Mouse (Mus musculus) intestine, embryonic 16.5 days (tissue): ENCODE measurements around the gene Ttll10. TPM values are rescaled to one million over a fixed set of nuclear protein-coding genes. Genes with fewer than 3 reads are reported as not detected.

ENCODE experiments used
- ATAC-seq: fragments of 200-750 bp; cut with Nextera tagmentation; 2 replicates; pipeline ENCODE4 v1.8.0; 2017; ENCODE audit warnings: moderate TSS enrichment, moderate library complexity
- H3K27ac ChIP-seq: fragments of 300-500 bp; sonication (generic); 2 replicates; pipeline ENCODE4 v1.5.1; 2014; ENCODE audit warnings: mild to moderate bottlenecking, low read length
- H3K27me3 ChIP-seq: fragments of 300-500 bp; sonication (generic); replicated peaks from 2 replicates; pipeline ENCODE4 v1.6.1; 2014; ENCODE audit warnings: low read length, control low read depth, mixed read lengths; ENCODE audit not compliant: control insufficient read depth, insufficient read depth
- H3K36me3 ChIP-seq: fragments of 300-500 bp; sonication (generic); 2 replicates; pipeline ENCODE4 v1.6.1; 2014; ENCODE audit warnings: low read length, control low read depth; ENCODE audit not compliant: control insufficient read depth, insufficient read depth
- H3K4me1 ChIP-seq: fragments of 300-500 bp; sonication (generic); 2 replicates; pipeline ENCODE4 v1.6.1; 2014; ENCODE audit warnings: low read length, control low read depth, mixed read lengths; ENCODE audit not compliant: control insufficient read depth, insufficient read depth
- H3K4me2 ChIP-seq: fragments of 300-500 bp; sonication (generic); 2 replicates; pipeline ENCODE4 v1.6.1; 2014; ENCODE audit warnings: low read depth, low read length, control low read depth
- H3K4me3 ChIP-seq: fragments of 300-500 bp; sonication (generic); 2 replicates; pipeline ENCODE4 v1.5.1; 2014; ENCODE audit warnings: mild to moderate bottlenecking, low read length
- H3K9ac ChIP-seq: fragments of 300-500 bp; sonication (generic); 2 replicates; pipeline ENCODE4 v1.6.1; 2014; ENCODE audit warnings: low read depth, low read length
- H3K9me3 ChIP-seq: fragments of 300-500 bp; sonication (generic); 2 replicates; pipeline ENCODE4 v1.6.1; 2016; ENCODE audit warnings: low read length, control low read depth; ENCODE audit not compliant: control insufficient read depth
- WGBS: fragments of 180-500 bp; shearing (Covaris S2); extraction: QIAGEN DNeasy Blood & Tissue Kit; methylation state at CpG from one replicate; pipeline ENCODE4 v1.1.7; 2014; 5-methylcytosine and 5-hydroxymethylcytosine counted together
- polyA plus RNA-seq: library from polyadenylated mRNA; unstranded; fragments of >200 nt; fragmentation: Nextera tagmentation; extraction: Ambion mirVana; gene quantifications from 2 replicates; pipeline ENCODE4 v1.2.1, GENCODE M21; 2015

Ttll10 gene
- polyA plus RNA-seq, 1 experiment from 2014 or later, result 4.2 TPM

DNA sequence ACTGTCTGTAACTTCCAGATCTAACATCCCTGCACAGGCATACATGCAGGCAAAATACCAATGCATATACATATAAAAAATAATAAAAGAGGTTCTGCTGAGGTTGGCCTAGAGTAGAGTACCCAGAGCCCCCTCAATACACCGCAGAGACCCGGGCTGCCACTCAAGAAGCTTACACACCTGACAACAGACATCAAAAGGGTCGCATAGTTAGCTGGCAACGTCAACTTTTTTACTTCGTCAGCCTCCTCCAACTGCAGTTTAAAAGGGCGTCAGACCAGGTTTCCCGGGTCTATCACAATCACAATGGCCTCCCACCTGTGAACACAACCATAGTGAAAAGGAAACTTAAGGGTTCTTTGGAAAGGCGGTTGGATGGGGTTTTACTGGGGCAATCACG is 35.7 kb downstream of the Ttll10 start:
- ATAC-seq, result no peak
- Histone ChIP-seq H3K9me3 (no peaks in the 10 kb centered on the region), H3K9ac (no peak overlapping the region), H3K36me3 (peaks cover 2% of the 10 kb centered on the region; the same call in 1 of the 2 replicates), H3K4me2 (no peak overlapping the region), H3K27ac (no peak overlapping the region), H3K4me3 (no peak overlapping the region), H3K27me3 (no peaks in the 10 kb centered on the region), H3K4me1 (no peaks in the 10 kb centered on the region)
- 85% methylated on average over 9 of the region's 9 CpGs for WGBS

DNA sequence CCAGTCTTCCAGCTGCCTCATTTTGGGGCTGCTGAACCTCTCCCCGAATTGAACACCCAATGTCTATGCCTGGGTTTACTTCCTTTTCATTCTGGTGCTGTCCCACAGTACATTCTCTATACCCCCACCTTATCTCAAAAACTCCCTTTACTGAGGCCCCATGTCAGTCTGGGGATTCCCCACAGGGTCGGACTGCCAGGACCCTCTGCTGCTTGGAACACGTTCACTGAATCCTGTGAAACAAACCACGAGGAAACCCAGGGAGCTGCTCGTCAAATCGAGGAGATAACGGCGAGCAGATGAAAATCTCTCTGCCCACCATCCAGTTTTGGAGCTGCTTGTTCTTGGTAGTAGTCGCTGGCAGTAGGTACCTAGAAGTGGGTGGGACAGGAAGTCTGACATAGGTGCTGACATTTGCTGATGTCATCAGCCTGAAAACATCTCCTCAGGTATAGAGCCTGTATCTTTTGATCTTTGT is 37.2 kb downstream of the Ttll10 start:
- Histone ChIP-seq H3K4me2 (no peak overlapping the region), H3K36me3 (no peaks in the 10 kb centered on the region), H3K27ac (no peak overlapping the region), H3K27me3 (no peaks in the 10 kb centered on the region), H3K4me3 (no peak overlapping the region), H3K9ac (no peak overlapping the region), H3K9me3 (no peaks in the 10 kb centered on the region), H3K4me1 (no peaks in the 10 kb centered on the region)
- ATAC-seq, result no peak; the same call in 1 of the 2 replicates
- 63% methylated on average over 9 of the region's 9 CpGs for WGBS

- WGBS, result 65% methylated on average over 3 of the region's 3 CpGs
- Histone ChIP-seq H3K4me1 (no peaks in the 10 kb centered on the region), H3K4me3 (no peak overlapping the region), H3K4me2 (no peak overlapping the region), H3K36me3 (no peaks in the 10 kb centered on the region), H3K9ac (no peak overlapping the region), H3K9me3 (no peaks in the 10 kb centered on the region), H3K27ac (no peak overlapping the region), H3K27me3 (no peaks in the 10 kb centered on the region)
- ATAC-seq, result no peak
Measured at GRCm38 (mm10) chr4:156021381-156021780, 37.8 kb downstream of the Ttll10 start.

GRCm38 (mm10) chr4:156019771-156020170 is 39.4 kb downstream of the Ttll10 start:
- no peaks in the 10 kb centered on the region for H3K9me3 ChIP-seq
- H3K27me3 ChIP-seq, result no peaks in the 10 kb centered on the region
- no peaks in the 10 kb centered on the region for H3K4me1 ChIP-seq
- no peak for ATAC-seq
- H3K27ac ChIP-seq, result no peak overlapping the region
- no peak overlapping the region for H3K9ac ChIP-seq
- 90% methylated on average over 12 of the region's 12 CpGs for WGBS
- no peak overlapping the region for H3K4me3 ChIP-seq
- no peaks in the 10 kb centered on the region for H3K36me3 ChIP-seq
- no peak overlapping the region for H3K4me2 ChIP-seq

GRCm38 (mm10) chr4:156014436-156014835 is 44.8 kb downstream of the Ttll10 start:
- H3K4me3 ChIP-seq, result no peak overlapping the region
- H3K9ac ChIP-seq, result no peak overlapping the region
- ATAC-seq, result no peak
- H3K4me2 ChIP-seq, result no peak overlapping the region
- no peaks in the 10 kb centered on the region for H3K4me1 ChIP-seq
- H3K9me3 ChIP-seq, result no peaks in the 10 kb centered on the region
- no peaks in the 10 kb centered on the region for H3K27me3 ChIP-seq
- no peak overlapping the region for H3K27ac ChIP-seq
- peaks cover 13% of the 10 kb centered on the region for H3K36me3 ChIP-seq
- 87% methylated on average over 2 of the region's 2 CpGs for WGBS

DNA sequence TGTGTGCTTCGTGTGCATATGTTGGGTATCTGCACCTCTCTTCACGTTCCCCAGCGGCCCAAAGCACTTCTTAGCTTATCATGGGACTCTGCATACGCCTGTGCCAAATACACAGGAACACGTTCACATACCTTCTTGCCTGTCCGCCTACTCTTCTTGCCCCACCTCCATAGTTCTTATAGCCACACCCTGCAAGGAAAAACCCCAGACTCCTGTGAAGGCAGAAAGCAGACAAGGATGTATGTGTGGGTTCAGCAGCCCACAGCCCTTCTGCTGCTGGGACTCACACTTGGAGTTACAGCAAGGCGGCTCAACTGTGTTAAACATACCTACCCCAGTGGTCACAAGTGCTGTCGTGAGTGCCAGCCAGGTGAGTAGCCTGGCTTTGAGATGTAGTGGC is 45.6 kb downstream of the Ttll10 start, which contains the start of gene Tnfrsf4:
Gene Tnfrsf4, plus strand, starts transcription at position 207 of the 400 bp plus-strand sequence.
- no peak; the same call in 1 of the 2 replicates for ATAC-seq
- H3K4me1 ChIP-seq, result no peaks in the 10 kb centered on the region
- no peak within 1 kb of the TSS for H3K4me2 ChIP-seq
- no peak within 1 kb of the TSS for H3K27ac ChIP-seq
- no peak within 1 kb of the TSS for H3K4me3 ChIP-seq
- H3K9me3 ChIP-seq, result no peaks in the 10 kb centered on the region
- 82% methylated on average over 8 of the region's 8 CpGs for WGBS
- H3K27me3 ChIP-seq, result no peaks in the 10 kb centered on the region
- H3K36me3 ChIP-seq, result peaks cover 20% of the 10 kb centered on the region
- H3K9ac ChIP-seq, result no peak within 1 kb of the TSS

DNA sequence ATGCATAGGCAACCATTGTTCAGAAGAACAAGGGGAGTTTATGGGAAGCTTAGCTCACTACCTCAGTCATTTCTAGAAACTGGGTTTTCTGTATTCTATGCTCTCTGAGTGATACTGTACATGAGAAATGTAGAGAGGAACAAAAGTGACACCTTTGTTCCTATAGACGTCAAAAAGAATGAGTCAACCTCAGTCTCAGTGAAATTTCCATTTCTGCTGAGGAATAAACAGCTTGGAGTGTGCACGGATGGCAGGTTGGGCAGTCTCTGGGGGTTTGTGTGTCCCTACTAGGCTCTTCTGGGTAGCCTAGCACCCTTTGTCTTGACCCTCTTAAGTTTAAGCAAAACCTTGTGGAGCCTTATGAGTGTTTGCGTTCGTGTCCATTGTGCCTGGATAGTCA is 50.8 kb downstream of the Ttll10 start:
- no peak for ATAC-seq
- no peaks in the 10 kb centered on the region for H3K9me3 ChIP-seq
- WGBS, result 94% methylated on average over 4 of the region's 4 CpGs
- H3K36me3 ChIP-seq, result peaks cover 23% of the 10 kb centered on the region
- H3K27ac ChIP-seq, result no peak overlapping the region
- H3K9ac ChIP-seq, result no peak overlapping the region
- no peak overlapping the region for H3K4me3 ChIP-seq
- no peak overlapping the region for H3K4me2 ChIP-seq
- H3K27me3 ChIP-seq, result no peaks in the 10 kb centered on the region
- H3K4me1 ChIP-seq, result no peaks in the 10 kb centered on the region

GRCm38 (mm10) chr4:156004109-156004508 is 55.1 kb downstream of the Ttll10 start:
- Histone ChIP-seq H3K4me3 (no peak overlapping the region), H3K9me3 (no peaks in the 10 kb centered on the region), H3K36me3 (peaks cover 29% of the 10 kb centered on the region), H3K9ac (no peak overlapping the region), H3K4me2 (no peak overlapping the region), H3K27me3 (no peaks in the 10 kb centered on the region), H3K4me1 (no peaks in the 10 kb centered on the region), H3K27ac (no peak overlapping the region)
- WGBS, result 94% methylated on average over 3 of the region's 3 CpGs
- ATAC-seq, result no peak

DNA sequence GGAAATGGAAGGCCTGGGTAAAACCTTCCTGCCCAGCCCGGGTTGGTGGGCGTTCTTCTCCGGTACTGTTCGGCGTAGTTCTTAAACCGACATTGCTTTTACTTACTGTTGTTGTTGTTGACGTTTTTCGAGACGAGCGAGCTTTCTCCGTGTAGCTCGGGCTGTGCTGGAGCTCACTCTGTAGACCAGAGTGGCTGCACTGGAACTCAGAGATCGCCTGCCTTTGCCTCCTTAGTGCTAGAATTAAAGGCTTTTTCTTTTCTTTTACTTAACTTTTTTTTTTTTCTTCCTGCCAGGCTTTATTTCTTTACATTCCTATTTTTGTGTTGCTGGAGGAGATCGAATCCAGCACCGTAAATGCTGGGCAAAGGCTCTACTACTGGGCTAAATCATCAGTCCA is 65.6 kb downstream of the Ttll10 start:
- H3K27ac ChIP-seq, result peak overlapping the region; percentile 96
- H3K36me3 ChIP-seq, result peaks cover 13% of the 10 kb centered on the region
- 5% methylated on average over 15 of the region's 15 CpGs for WGBS
- no peaks in the 10 kb centered on the region for H3K9me3 ChIP-seq
- ATAC-seq, result no peak
- peak overlapping the region; percentile 55 for H3K4me2 ChIP-seq
- peaks cover 16% of the 10 kb centered on the region for H3K4me1 ChIP-seq
- H3K4me3 ChIP-seq, result peak overlapping the region; percentile 89
- peak overlapping the region; percentile 91 for H3K9ac ChIP-seq
- no peaks in the 10 kb centered on the region for H3K27me3 ChIP-seq
